Mouse (Mus musculus): ENCODE measurements at regions not wholly inside any gene's neighbourhood (a gene's known extent, or its start where the extent isn't known, plus 50 kb on each side); places are given as distances from the start of the nearest gene placed in this dataset.

DNA sequence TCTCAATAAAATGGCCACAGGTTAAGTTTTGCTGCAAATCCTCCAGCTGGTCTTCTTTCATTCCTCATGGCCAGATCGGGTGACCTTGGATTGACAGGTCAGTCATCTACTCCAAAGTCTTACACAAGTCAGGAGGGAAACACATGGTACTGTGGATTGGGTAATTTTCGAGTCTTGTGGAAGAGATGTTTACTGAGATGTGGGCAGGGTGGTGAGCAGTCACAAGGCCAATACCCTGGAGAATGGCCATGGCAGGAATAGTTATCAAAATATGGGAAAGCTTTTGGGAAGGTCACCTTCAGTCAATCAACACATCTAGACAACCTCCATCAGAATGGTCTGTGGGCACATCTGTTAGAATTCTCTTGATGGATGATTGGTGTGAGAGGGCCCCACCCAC is 144.0 kb downstream of the Gas1 start:
- TF ChIP-seq POLR2A (IDR thresholded peaks at IDR 0.05; ENCODE audit: control insufficient read depth, low read depth, low read length) (no peak), CTCF (IDR thresholded peaks at IDR 0.05; ENCODE audit: control insufficient read depth, insufficient read depth, insufficient replicate concordance, low read depth, low read length) (no peak)

Measured in testis, adult 2 months (tissue).